In genomic region chr10:8259716-8260115, GRCm38 (mm10) we compare ENCODE assay signal across 13 mouse cellular contexts.
DNase-seq lines count a peak whose midpoint lies in the region; ATAC-seq and TF ChIP-seq lines count a peak whose summit lies in the region.
"Had no signal": no experiment of that assay in that cellular context is flagged by ENCODE, and none has a peak within 500 bp of the region (broad histone marks: within the 10 kb centered on the region; RNA-seq: fewer than 3 reads in every experiment).

No protein-coding gene starts in this region.

- ATAC-seq in kidney, embryonic 15.5 days (replicated peaks; ENCODE audit: low FRiP score) = peak; percentile 83

- no peak overlapping the region for H3K9ac ChIP-seq in kidney, embryonic 15.5 days
- H3K9ac ChIP-seq: hindbrain, embryonic 14.5 days; liver, embryonic 14.5 days; neural tube, embryonic 15.5 days had no signal

- no peak for TF ChIP-seq CTCF in layer of hippocampus, adult 2 months (conservative IDR thresholded peaks at IDR 0.05)

- H3K4me1 ChIP-seq in kidney, embryonic 15.5 days = peaks cover 15% of the 10 kb centered on the region
- H3K4me1 ChIP-seq: neural tube, embryonic 15.5 days had no signal

- H3K4me3 ChIP-seq in kidney, embryonic 15.5 days (replicated peaks) = no peak overlapping the region
- H3K4me3 ChIP-seq in layer of hippocampus, adult 2 months = no peak overlapping the region
- H3K4me3 ChIP-seq: left cerebral cortex, adult 2 months; neural tube, embryonic 15.5 days had no signal

- H3K36me3 ChIP-seq in kidney, embryonic 15.5 days = no peaks in the 10 kb centered on the region
- H3K36me3 ChIP-seq: neural tube, embryonic 15.5 days had no signal

- H3K9me3 ChIP-seq in kidney, embryonic 15.5 days (replicated peaks) = no peaks in the 10 kb centered on the region
- H3K9me3 ChIP-seq: neural tube, embryonic 15.5 days had no signal

- no peaks in the 10 kb centered on the region for H3K27me3 ChIP-seq in kidney, embryonic 15.5 days
- H3K27me3 ChIP-seq: neural tube, embryonic 15.5 days had no signal

- peak overlapping the region; percentile 24; the same call in 1 of the 2 replicates for H3K27ac ChIP-seq in kidney, embryonic 15.5 days
- H3K27ac ChIP-seq in layer of hippocampus, adult 2 months = no peak overlapping the region
- H3K27ac ChIP-seq: hindbrain, embryonic 14.5 days; left cerebral cortex, adult 2 months; liver, embryonic 14.5 days; neural tube, embryonic 15.5 days had no signal

- 9% methylated on average over 4 of the region's 4 CpGs for WGBS in kidney, embryonic 15.5 days

- DNase-seq in embryo, embryonic 10.5 days (ENCODE audit: low spot score) = peak; percentile 45
- DNase-seq in embryo, embryonic 10 days (ENCODE audit: low spot score) = no peak
- DNase-seq in testis, postnatal 10 days (ENCODE audit: low spot score) = peak; percentile 19
- DNase-seq in testis, postnatal 14 days (ENCODE audit: low spot score) = no peak
- peak; percentile 84 for DNase-seq in mesoderm, embryonic 11.5 days (ENCODE audit: low read depth, low spot score)
- no peak for DNase-seq in layer of hippocampus, adult 9-11 months
- DNase-seq in layer of hippocampus, adult 2 months (ENCODE audit: low spot score in 2 of 2) = no peak
- DNase-seq: adrenal gland, postnatal 25 days had no signal

- peak overlapping the region; percentile 2; the same call in 1 of the 2 replicates for H3K4me2 ChIP-seq in kidney, embryonic 15.5 days
- H3K4me2 ChIP-seq: hindbrain, embryonic 14.5 days; neural tube, embryonic 15.5 days had no signal

Comparison
In these comparisons a context has a peak if more than half of its experiments do, and no peak if none do; other contexts are left out.
1. DNase-seq: peak in embryo, embryonic 10.5 days (single experiment), testis, postnatal 10 days (single experiment) and mesoderm, embryonic 11.5 days (single experiment); none in embryo, embryonic 10 days (single experiment), testis, postnatal 14 days (single experiment), layer of hippocampus, adult 9-11 months (single experiment) and layer of hippocampus, adult 2 months (0 of 2).